Mouse (Mus musculus): ENCODE results near the gene Perm1. TPM values are rescaled to one million over a fixed set of nuclear protein-coding genes. Genes with fewer than 3 reads are reported as not detected.
A peak's percentile ranks its signal among the peaks of the same experiment; 100 is the strongest.

The Perm1 gene
- polyA plus RNA-seq (2016; fragmentation: Nextera tagmentation; extraction: Ambion mirVana) = 1.3 and 1.6 TPM in 2 replicates

- Histone ChIP-seq H3K9me3 (replicated peaks) (no peaks in the 10 kb centered on the region), H3K4me2 (peak within 1 kb of the TSS; percentile 15; the same call in 1 of the 2 replicates), H3K4me3 (no peak within 1 kb of the TSS), H3K36me3 (no peaks in the 10 kb centered on the region), H3K27me3 (replicated peaks) (no peaks in the 10 kb centered on the region), H3K27ac (ENCODE audit: poor library complexity, severe bottlenecking) (peak within 1 kb of the TSS; percentile 59), H3K9ac (no peak within 1 kb of the TSS), H3K4me1 (replicated peaks) (peaks cover 23% of the 10 kb centered on the region)
- 58% methylated on average over 4 of the region's 4 CpGs for WGBS
- no peak for ATAC-seq (ENCODE audit: insufficient number of reproducible peaks, low FRiP score)
These were observed at the start of gene Perm1 for GRCm38 (mm10) chr4:156215649-156216048. Gene Perm1, plus strand, starts transcription at chr4:156215868.

- no peak overlapping the region for H3K4me2 ChIP-seq
- WGBS = 92% methylated on average over 9 of the region's 9 CpGs
- peaks cover 15% of the 10 kb centered on the region for H3K9me3 ChIP-seq (replicated peaks)
These were observed 49.2 kb upstream of the Perm1 start for GRCm38 (mm10) chr4:156166477-156166876.

GRCm38 (mm10) chr4:156168611-156169010 lies 47.1 kb upstream of the Perm1 start:
- ATAC-seq (ENCODE audit: insufficient number of reproducible peaks, low FRiP score) = no peak
- no peak overlapping the region for H3K4me3 ChIP-seq
- no peaks in the 10 kb centered on the region for H3K27me3 ChIP-seq (replicated peaks)
- H3K27ac ChIP-seq (ENCODE audit: poor library complexity, severe bottlenecking) = no peak overlapping the region
- peaks cover 99% of the 10 kb centered on the region for H3K36me3 ChIP-seq
- no peak overlapping the region for H3K4me2 ChIP-seq
- 91% methylated on average over 8 of the region's 8 CpGs for WGBS
- H3K9ac ChIP-seq = no peak overlapping the region
- no peaks in the 10 kb centered on the region; the same call in 1 of the 2 replicates for H3K9me3 ChIP-seq (replicated peaks)
- H3K4me1 ChIP-seq (replicated peaks) = no peaks in the 10 kb centered on the region

More at GRCm38 (mm10) chr4:156166477-156166876, 49.2 kb upstream of the Perm1 start:
- Histone ChIP-seq H3K9ac (no peak overlapping the region), H3K36me3 (peaks cover 98% of the 10 kb centered on the region), H3K4me3 (no peak overlapping the region), H3K27me3 (replicated peaks) (no peaks in the 10 kb centered on the region), H3K27ac (ENCODE audit: poor library complexity, severe bottlenecking) (no peak overlapping the region), H3K4me1 (replicated peaks) (no peaks in the 10 kb centered on the region)
- no peak for ATAC-seq (ENCODE audit: insufficient number of reproducible peaks, low FRiP score)

GRCm38 (mm10) chr4:156169129-156169528 lies 46.5 kb upstream of the Perm1 start:
- no peak for ATAC-seq (ENCODE audit: insufficient number of reproducible peaks, low FRiP score)
- WGBS = 95% methylated on average over 10 of the region's 10 CpGs

GRCm38 (mm10) chr4:156171828-156172227 lies 43.8 kb upstream of the Perm1 start:
- Histone ChIP-seq H3K9ac (no peak overlapping the region), H3K4me3 (no peak overlapping the region), H3K4me1 (replicated peaks) (no peaks in the 10 kb centered on the region), H3K27me3 (replicated peaks) (no peaks in the 10 kb centered on the region), H3K36me3 (peaks cover 99% of the 10 kb centered on the region), H3K4me2 (no peak overlapping the region), H3K27ac (ENCODE audit: poor library complexity, severe bottlenecking) (no peak overlapping the region), H3K9me3 (replicated peaks) (no peaks in the 10 kb centered on the region)
- ATAC-seq (ENCODE audit: insufficient number of reproducible peaks, low FRiP score) = no peak
- WGBS = 95% methylated on average over 11 of the region's 11 CpGs

More at GRCm38 (mm10) chr4:156169129-156169528, 46.5 kb upstream of the Perm1 start:
- no peaks in the 10 kb centered on the region for H3K4me1 ChIP-seq (replicated peaks)
- no peaks in the 10 kb centered on the region for H3K9me3 ChIP-seq (replicated peaks)
- no peaks in the 10 kb centered on the region for H3K27me3 ChIP-seq (replicated peaks)
- no peak overlapping the region for H3K9ac ChIP-seq
- H3K27ac ChIP-seq (ENCODE audit: poor library complexity, severe bottlenecking) = no peak overlapping the region
- peaks cover 99% of the 10 kb centered on the region for H3K36me3 ChIP-seq
- no peak overlapping the region for H3K4me3 ChIP-seq
- no peak overlapping the region for H3K4me2 ChIP-seq

- ATAC-seq (ENCODE audit: insufficient number of reproducible peaks, low FRiP score) = no peak
- peaks cover 87% of the 10 kb centered on the region for H3K36me3 ChIP-seq
- no peaks in the 10 kb centered on the region for H3K4me1 ChIP-seq (replicated peaks)
- WGBS = 89% methylated on average over 9 of the region's 9 CpGs
- no peak overlapping the region for H3K9ac ChIP-seq
- H3K27me3 ChIP-seq (replicated peaks) = no peaks in the 10 kb centered on the region
- H3K27ac ChIP-seq (ENCODE audit: poor library complexity, severe bottlenecking) = no peak overlapping the region
- H3K4me2 ChIP-seq = no peak overlapping the region
- no peaks in the 10 kb centered on the region for H3K9me3 ChIP-seq (replicated peaks)
- no peak overlapping the region for H3K4me3 ChIP-seq
These were observed 38.0 kb upstream of the Perm1 start for GRCm38 (mm10) chr4:156177630-156178029.

GRCm38 (mm10) chr4:156183747-156184146 lies 31.9 kb upstream of the Perm1 start:
- WGBS = 73% methylated on average over 5 of the region's 5 CpGs
- no peaks in the 10 kb centered on the region for H3K9me3 ChIP-seq (replicated peaks)
- H3K36me3 ChIP-seq = peaks cover 43% of the 10 kb centered on the region
- H3K4me1 ChIP-seq (replicated peaks) = peaks cover 46% of the 10 kb centered on the region
- H3K4me2 ChIP-seq = no peak overlapping the region
- no peak overlapping the region for H3K4me3 ChIP-seq
- no peaks in the 10 kb centered on the region for H3K27me3 ChIP-seq (replicated peaks)
- no peak overlapping the region for H3K9ac ChIP-seq
- ATAC-seq (ENCODE audit: insufficient number of reproducible peaks, low FRiP score) = no peak
- H3K27ac ChIP-seq (ENCODE audit: poor library complexity, severe bottlenecking) = no peak overlapping the region

GRCm38 (mm10) chr4:156184291-156184954 lies 31.2 kb upstream of the Perm1 start:
- H3K36me3 ChIP-seq = peaks cover 36% of the 10 kb centered on the region
- peak overlapping the region; percentile 29; the same call in 1 of the 2 replicates for H3K27ac ChIP-seq (ENCODE audit: poor library complexity, severe bottlenecking)
- peak; percentile 62 for ATAC-seq (ENCODE audit: insufficient number of reproducible peaks, low FRiP score)
- no peaks in the 10 kb centered on the region for H3K27me3 ChIP-seq (replicated peaks)
- no peaks in the 10 kb centered on the region for H3K9me3 ChIP-seq (replicated peaks)
- H3K4me1 ChIP-seq (replicated peaks) = peaks cover 52% of the 10 kb centered on the region
- no peak overlapping the region for H3K9ac ChIP-seq
- H3K4me2 ChIP-seq = peak overlapping the region; percentile 24; the same call in 1 of the 2 replicates
- WGBS = 58% methylated on average over 7 of the region's 7 CpGs
- H3K4me3 ChIP-seq = no peak overlapping the region

- Histone ChIP-seq H3K4me2 (peak overlapping the region; percentile 66), H3K27me3 (replicated peaks) (no peaks in the 10 kb centered on the region), H3K27ac (ENCODE audit: poor library complexity, severe bottlenecking) (peak overlapping the region; percentile 64), H3K9me3 (replicated peaks) (no peaks in the 10 kb centered on the region), H3K4me3 (peak overlapping the region; percentile 37), H3K36me3 (peaks cover 32% of the 10 kb centered on the region), H3K4me1 (replicated peaks) (peaks cover 63% of the 10 kb centered on the region), H3K9ac (peak overlapping the region; percentile 74)
- 64% methylated on average over 13 of the region's 13 CpGs for WGBS
- ATAC-seq (ENCODE audit: insufficient number of reproducible peaks, low FRiP score) = no peak
These were observed 30.2 kb upstream of the Perm1 start for GRCm38 (mm10) chr4:156185456-156185949.

GRCm38 (mm10) chr4:156185950-156186850 lies 29.5 kb upstream of the Perm1 start:
- 8% methylated on average over 30 of the region's 31 CpGs for WGBS
- ATAC-seq (ENCODE audit: insufficient number of reproducible peaks, low FRiP score) = no peak

More at GRCm38 (mm10) chr4:156185950-156186850, 29.5 kb upstream of the Perm1 start:
- H3K4me2 ChIP-seq = peak overlapping the region; percentile 66
- H3K9ac ChIP-seq = peak overlapping the region; percentile 74
- peaks cover 69% of the 10 kb centered on the region for H3K4me1 ChIP-seq (replicated peaks)
- H3K36me3 ChIP-seq = peaks cover 35% of the 10 kb centered on the region
- H3K4me3 ChIP-seq = peak overlapping the region; percentile 37
- no peaks in the 10 kb centered on the region for H3K9me3 ChIP-seq (replicated peaks)
- H3K27ac ChIP-seq (ENCODE audit: poor library complexity, severe bottlenecking) = peak overlapping the region; percentile 64
- no peaks in the 10 kb centered on the region for H3K27me3 ChIP-seq (replicated peaks)
